Mouse (Mus musculus) liver, postnatal 0 days (tissue): ENCODE measurements around the gene Znrf1. TPM values are rescaled to one million over a fixed set of nuclear protein-coding genes. Genes with fewer than 3 reads are reported as not detected.

ENCODE experiments used
- ATAC-seq: fragments of 200-750 bp; cut with Nextera tagmentation; 2 replicates; pipeline ENCODE4 v1.8.0; 2017; ENCODE audit warnings: mild to moderate bottlenecking, moderate library complexity
- DNase-seq: peaks from one replicate; pipeline ENCODE4 v3.0.0-alpha.2; 2016
- H3K27ac ChIP-seq: fragments of 300-500 bp; sonication (generic); 2 replicates; pipeline ENCODE4 v1.5.1; 2014; ENCODE audit warnings: antibody characterized with exemption, moderate library complexity, mild to moderate bottlenecking, low read depth
- H3K27me3 ChIP-seq: fragments of 300-500 bp; sonication (generic); 2 replicates; pipeline ENCODE4 v1.6.1; 2014; ENCODE audit warnings: low read length, control low read depth, mixed read lengths; ENCODE audit not compliant: insufficient read depth
- H3K36me3 ChIP-seq: fragments of 300-500 bp; sonication (generic); replicated peaks from 2 replicates; pipeline ENCODE4 v1.6.1; 2014; ENCODE audit warnings: mild to moderate bottlenecking, control low read depth, low read length, moderate library complexity, mixed read lengths; ENCODE audit not compliant: insufficient read depth
- H3K4me1 ChIP-seq: fragments of 300-500 bp; sonication (generic); 2 replicates; pipeline ENCODE4 v1.6.1; 2014; ENCODE audit warnings: antibody characterized with exemption, mild to moderate bottlenecking, control low read depth; ENCODE audit not compliant: insufficient read depth
- H3K4me2 ChIP-seq: fragments of 300-500 bp; sonication (generic); 2 replicates; pipeline ENCODE4 v1.6.1; 2014; ENCODE audit warnings: low read depth, mild to moderate bottlenecking, low read length, moderate library complexity, mixed read lengths
- H3K4me3 ChIP-seq: fragments of 300-500 bp; sonication (generic); 2 replicates; pipeline ENCODE4 v1.5.1; 2014; ENCODE audit warnings: low read depth, low read length
- H3K9ac ChIP-seq: fragments of 300-500 bp; sonication (generic); replicated peaks from 2 replicates; pipeline ENCODE4 v1.6.1; 2014; ENCODE audit warnings: mild to moderate bottlenecking, moderate library complexity
- H3K9me3 ChIP-seq: fragments of 300-500 bp; sonication (generic); 2 replicates; pipeline ENCODE4 v1.6.1; 2016; ENCODE audit warnings: mild to moderate bottlenecking, control low read depth, low read length, mixed read lengths
- CTCF ChIP-seq: sonication (generic); IDR thresholded peaks from 2 replicates; pipeline ENCODE4 v1.5.1; 2016; ENCODE audit warnings: antibody characterized with exemption, low read depth
- EP300 ChIP-seq: IDR thresholded peaks from 2 replicates; pipeline ENCODE4 v1.6.1; 2016; ENCODE audit warnings: antibody characterized with exemption, low read depth, mild to moderate bottlenecking
- WGBS: fragments of 180-500 bp; shearing (Covaris S2); extraction: QIAGEN DNeasy Blood & Tissue Kit; methylation state at CpG from one replicate; pipeline ENCODE4 v1.1.7; 2014; ENCODE audit not compliant: insufficient replicate concordance; 5-methylcytosine and 5-hydroxymethylcytosine counted together
- polyA plus RNA-seq: library from polyadenylated mRNA; unstranded; fragments of >200 nt; fragmentation: Nextera tagmentation; extraction: Ambion mirVana; gene quantifications from 2 replicates; pipeline ENCODE4 v1.2.1, GENCODE M21; 2015

Gene Znrf1
- polyA plus RNA-seq, 1 experiment from 2014 or later, result 6.3 TPM

- Histone ChIP-seq H3K9ac (peak overlapping the region; percentile 18), H3K27me3 (no peaks in the 10 kb centered on the region), H3K27ac (peak overlapping the region; percentile 83), H3K4me1 (peaks cover 47% of the 10 kb centered on the region), H3K9me3 (no peaks in the 10 kb centered on the region), H3K4me2 (peak overlapping the region; percentile 62), H3K4me3 (peak overlapping the region; percentile 19; the same call in 1 of the 2 replicates), H3K36me3 (no peaks in the 10 kb centered on the region; the same call in 1 of the 2 replicates)
- WGBS, result 10% methylated on average over 15 of the region's 15 CpGs
- no peak for TF ChIP-seq CTCF
- TF ChIP-seq EP300, result peak; percentile 87
- peak; percentile 91 for ATAC-seq
- DNase-seq, result peak; percentile 80
These were observed 60.0 kb downstream of the Znrf1 start for GRCm38 (mm10) chr8:111595712-111596484.

GRCm38 (mm10) chr8:111596485-111596821 lies 60.6 kb downstream of the Znrf1 start:
- TF ChIP-seq CTCF (no peak), EP300 (no peak)
- Histone ChIP-seq H3K36me3 (no peaks in the 10 kb centered on the region; the same call in 1 of the 2 replicates), H3K4me2 (peak overlapping the region; percentile 62), H3K9me3 (no peaks in the 10 kb centered on the region), H3K27ac (peak overlapping the region; percentile 83), H3K4me1 (peaks cover 47% of the 10 kb centered on the region), H3K27me3 (no peaks in the 10 kb centered on the region), H3K9ac (no peak overlapping the region; the same call in 1 of the 2 replicates), H3K4me3 (no peak overlapping the region)
- DNase-seq, result no peak
- WGBS, result 18% methylated on average over 3 of the region's 3 CpGs
- ATAC-seq, result peak; percentile 5; the same call in 1 of the 2 replicates

- Histone ChIP-seq H3K27me3 (no peaks in the 10 kb centered on the region), H3K4me1 (peaks cover 47% of the 10 kb centered on the region), H3K4me3 (no peak overlapping the region), H3K4me2 (no peak overlapping the region), H3K9ac (no peak overlapping the region; the same call in 1 of the 2 replicates), H3K9me3 (no peaks in the 10 kb centered on the region), H3K27ac (peak overlapping the region; percentile 83), H3K36me3 (no peaks in the 10 kb centered on the region; the same call in 1 of the 2 replicates)
- no peak for TF ChIP-seq EP300
- TF ChIP-seq CTCF, result no peak
- WGBS, result 63% methylated on average over 1 of the region's 1 CpGs
- ATAC-seq, result no peak
- no peak for DNase-seq
These were observed 61.4 kb downstream of the Znrf1 start for GRCm38 (mm10) chr8:111597310-111597709.

GRCm38 (mm10) chr8:111599707-111600444 lies 64.0 kb downstream of the Znrf1 start:
- WGBS, result 57% methylated on average over 9 of the region's 9 CpGs
- DNase-seq, result no peak
- H3K36me3 ChIP-seq, result 0 out of 2 replicates have a peak, but pooled peaks cover 4% of the 10 kb centered on the region
- no peak overlapping the region for H3K4me3 ChIP-seq
- no peak for ATAC-seq
- no peak for TF ChIP-seq EP300
- TF ChIP-seq CTCF, result no peak
- no peak overlapping the region for H3K27ac ChIP-seq
- no peaks in the 10 kb centered on the region for H3K9me3 ChIP-seq
- no peak overlapping the region for H3K4me2 ChIP-seq
- H3K9ac ChIP-seq, result no peak overlapping the region
- no peaks in the 10 kb centered on the region for H3K27me3 ChIP-seq
- H3K4me1 ChIP-seq, result peaks cover 27% of the 10 kb centered on the region

GRCm38 (mm10) chr8:111602050-111602449 lies 66.2 kb downstream of the Znrf1 start:
- no peak overlapping the region for H3K9ac ChIP-seq
- H3K9me3 ChIP-seq, result no peaks in the 10 kb centered on the region
- peaks cover 6% of the 10 kb centered on the region for H3K4me1 ChIP-seq
- DNase-seq, result no peak
- no peak overlapping the region for H3K4me3 ChIP-seq
- ATAC-seq, result no peak
- no peak for TF ChIP-seq EP300
- TF ChIP-seq CTCF, result no peak
- WGBS, result 96% methylated on average over 4 of the region's 4 CpGs
- H3K36me3 ChIP-seq, result 0 out of 2 replicates have a peak, but pooled peaks cover 4% of the 10 kb centered on the region
- H3K27me3 ChIP-seq, result no peaks in the 10 kb centered on the region
- H3K27ac ChIP-seq, result no peak overlapping the region
- no peak overlapping the region for H3K4me2 ChIP-seq

- H3K4me3 ChIP-seq, result no peak overlapping the region
- ATAC-seq (no peak), DNase-seq (no peak)
- no peaks in the 10 kb centered on the region for H3K27me3 ChIP-seq
- no peak overlapping the region for H3K27ac ChIP-seq
- 73% methylated on average over 2 of the region's 2 CpGs for WGBS
- no peak for TF ChIP-seq EP300
- TF ChIP-seq CTCF, result no peak
- 0 out of 2 replicates have a peak, but pooled peaks cover 7% of the 10 kb centered on the region for H3K36me3 ChIP-seq
- no peaks in the 10 kb centered on the region for H3K4me1 ChIP-seq
- no peak overlapping the region for H3K4me2 ChIP-seq
- no peaks in the 10 kb centered on the region for H3K9me3 ChIP-seq
- no peak overlapping the region for H3K9ac ChIP-seq
These were observed 69.1 kb downstream of the Znrf1 start for GRCm38 (mm10) chr8:111604986-111605385.
